Mouse (Mus musculus): ENCODE measurements around the gene Snai1.

Snai1 gene

DNA sequence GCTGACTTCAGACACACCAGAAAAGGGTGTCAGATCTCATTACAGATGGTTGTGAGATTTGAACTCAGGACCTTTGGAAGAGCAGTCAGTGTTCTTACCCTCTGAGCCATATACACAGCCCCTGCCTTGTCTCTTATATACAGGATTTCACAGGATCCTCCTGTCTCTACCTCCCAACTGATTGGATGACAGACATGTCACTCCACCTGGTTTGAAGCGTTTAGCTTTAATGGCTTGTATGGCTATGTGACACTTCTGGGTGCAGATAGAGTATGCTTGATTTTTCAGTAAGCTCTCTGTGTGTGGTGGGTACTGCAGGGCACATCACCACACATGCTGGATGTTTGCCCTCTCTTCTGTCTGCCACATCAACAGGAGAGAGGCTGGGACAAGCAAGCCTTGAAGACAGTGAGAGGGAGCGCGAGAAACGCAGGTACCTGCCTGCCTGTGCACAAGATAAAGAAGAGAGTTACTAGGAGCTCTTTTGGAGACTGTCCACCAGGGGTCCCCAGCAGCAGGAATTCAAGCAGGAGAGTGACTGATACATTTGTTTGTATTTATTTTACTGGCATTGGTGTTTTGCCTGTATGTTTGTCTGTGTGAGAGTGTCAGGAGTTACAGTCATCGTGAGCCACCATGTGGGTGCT, 18.3 kb upstream of the Snai1 start:
- DNase-seq (ENCODE audit: low spot score in 2 of 2), result no peak

GRCm38 (mm10) chr2:167528278-167528677, 9.7 kb upstream of the Snai1 start:
- DNase-seq (ENCODE audit: low spot score in 2 of 2), result no peak

DNA sequence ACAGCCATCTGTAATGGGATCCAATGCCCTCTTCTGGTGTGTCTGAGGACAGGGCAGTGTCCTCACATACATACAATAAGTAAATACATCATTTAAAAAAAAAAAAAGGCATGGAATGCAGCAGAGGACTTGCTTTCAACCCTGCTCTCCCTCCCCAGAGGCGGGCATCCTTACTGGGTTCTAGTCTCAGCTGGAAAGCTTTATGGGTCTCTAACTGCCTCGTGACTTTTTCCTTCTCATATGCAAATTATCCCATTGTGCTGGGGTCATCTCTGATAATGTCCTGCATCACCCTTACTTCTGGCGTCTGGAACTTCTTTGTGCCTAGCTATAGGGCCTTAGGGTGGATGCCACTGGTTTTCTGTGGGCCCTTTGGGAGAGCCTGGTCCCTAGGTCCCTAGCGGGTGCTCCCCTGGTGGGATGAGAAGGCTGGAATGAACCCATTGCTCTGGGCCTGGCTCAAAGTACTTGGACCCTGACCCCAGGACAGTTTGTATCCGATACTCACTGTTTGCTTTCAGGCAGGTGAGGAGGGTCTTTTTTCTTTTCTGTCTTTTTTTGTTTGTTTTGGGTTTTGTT, 8.0 kb upstream of the Snai1 start:
- no peak for DNase-seq (ENCODE audit: low spot score in 2 of 2)

- no peak for DNase-seq (ENCODE audit: low spot score in 2 of 2)
Measured at GRCm38 (mm10) chr2:167530536-167530935, 7.5 kb upstream of the Snai1 start.

GRCm38 (mm10) chr2:167532131-167532530, 5.9 kb upstream of the Snai1 start:
- peak in 1 of 2 experiments; percentile 56 for DNase-seq (ENCODE audit: low spot score in 2 of 2)

DNA sequence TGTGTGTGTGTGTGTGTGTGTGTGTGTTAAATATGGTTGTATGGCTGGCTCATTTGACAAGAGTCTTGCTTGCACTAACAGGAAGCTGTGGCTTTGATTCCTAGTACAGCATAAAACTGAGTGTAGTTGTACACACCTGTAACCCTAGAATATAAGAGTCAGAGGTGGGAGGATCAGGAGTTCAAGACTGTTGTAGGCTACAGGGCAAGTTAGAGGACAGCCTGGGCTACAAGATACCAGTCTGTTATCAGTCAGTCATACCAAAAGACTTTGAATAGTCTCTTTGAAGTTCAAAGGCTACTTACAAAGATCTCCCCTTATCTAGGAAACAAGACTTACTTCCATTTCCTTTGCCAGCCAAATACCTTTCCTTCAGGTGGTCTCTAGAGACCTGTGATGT, 4.1 kb upstream of the Snai1 start:
- DNase-seq (ENCODE audit: low spot score in 2 of 2), result no peak

DNA sequence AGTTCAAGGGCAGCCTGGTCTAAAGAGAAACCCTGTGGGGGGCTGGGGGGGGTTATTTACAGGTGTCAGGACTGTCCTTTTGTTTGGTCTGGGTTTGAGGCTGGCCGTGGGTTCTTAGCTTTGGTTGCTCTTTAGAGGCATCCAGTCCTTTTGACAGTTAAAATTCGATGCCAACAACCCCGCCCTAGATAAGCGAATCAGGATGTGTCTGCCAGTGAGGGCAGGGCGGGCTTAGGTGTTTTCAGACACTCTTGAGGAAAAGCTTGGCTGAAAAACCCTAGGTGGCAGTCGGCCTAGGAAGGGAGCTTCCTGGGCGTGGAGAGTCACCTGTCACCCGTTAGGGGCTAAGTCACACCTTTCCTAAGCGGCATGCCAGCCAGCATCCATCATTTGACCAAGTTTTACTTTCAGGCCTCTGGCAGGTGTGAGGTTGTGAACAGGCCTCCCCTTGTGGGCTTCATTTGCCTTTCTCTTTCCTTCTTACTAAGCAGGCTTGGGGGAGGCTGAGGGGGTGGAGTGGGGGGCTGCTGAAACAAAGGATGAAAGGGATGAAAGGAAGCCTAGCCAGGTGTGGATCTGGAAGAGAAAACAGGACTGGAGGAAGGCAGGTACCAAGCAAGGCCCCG, 1.6 kb upstream of the Snai1 start:
- DNase-seq (ENCODE audit: low spot score in 2 of 2), result no peak

DNA sequence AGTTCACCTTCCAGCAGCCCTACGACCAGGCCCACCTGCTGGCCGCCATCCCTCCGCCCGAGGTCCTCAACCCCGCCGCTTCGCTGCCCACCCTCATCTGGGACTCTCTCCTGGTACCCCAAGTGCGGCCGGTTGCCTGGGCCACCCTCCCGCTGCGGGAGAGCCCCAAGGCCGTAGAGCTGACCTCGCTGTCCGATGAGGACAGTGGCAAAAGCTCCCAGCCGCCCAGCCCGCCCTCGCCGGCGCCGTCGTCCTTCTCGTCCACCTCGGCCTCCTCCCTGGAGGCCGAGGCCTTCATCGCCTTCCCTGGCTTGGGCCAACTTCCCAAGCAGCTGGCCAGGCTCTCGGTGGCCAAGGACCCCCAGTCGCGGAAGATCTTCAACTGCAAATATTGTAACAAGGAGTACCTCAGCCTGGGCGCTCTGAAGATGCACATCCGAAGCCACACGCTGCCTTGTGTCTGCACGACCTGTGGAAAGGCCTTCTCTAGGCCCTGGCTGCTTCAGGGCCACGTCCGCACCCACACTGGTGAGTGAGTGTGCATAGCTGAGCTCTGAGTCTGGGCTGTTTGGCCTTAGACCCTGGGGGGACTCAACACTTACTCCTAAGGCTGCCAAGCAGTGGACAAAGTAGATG, 794 bp downstream of the Snai1 start:
- DNase-seq (ENCODE audit: low spot score in 2 of 2), result no peak

GRCm38 (mm10) chr2:167539536-167540476, 1.8 kb downstream of the Snai1 start:
- DNase-seq (ENCODE audit: low spot score in 2 of 2), result no peak

DNA sequence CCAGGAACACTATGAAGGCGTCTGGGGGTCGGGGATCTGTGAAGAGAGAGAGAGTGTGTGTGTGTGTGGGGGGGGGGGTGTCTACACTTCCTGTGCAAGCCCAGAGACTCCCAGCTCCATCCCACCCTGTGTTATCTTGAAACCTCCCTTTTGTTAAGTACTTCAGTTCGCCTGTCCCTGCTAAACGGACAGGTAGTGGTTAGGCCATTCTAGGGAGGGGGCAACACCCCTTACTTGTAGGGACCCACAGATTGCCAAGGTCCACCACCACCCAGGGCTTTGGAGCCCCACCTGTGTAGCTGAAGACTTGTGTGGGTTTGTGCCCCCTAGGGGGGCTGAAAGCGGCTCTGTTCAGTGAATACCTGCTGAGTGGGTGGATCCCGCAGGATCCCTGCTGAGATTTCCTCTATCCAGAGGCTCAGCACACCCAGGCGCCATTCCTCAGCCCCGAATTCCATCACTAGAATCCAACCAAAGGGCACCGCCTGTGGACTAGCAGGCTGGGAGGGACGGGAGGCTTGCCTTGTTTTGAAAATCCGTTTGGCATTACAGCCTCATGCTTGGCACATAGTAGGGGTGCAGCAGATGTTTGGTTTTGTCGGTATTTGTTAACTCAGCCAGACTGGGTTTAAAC, 2.6 kb downstream of the Snai1 start:
- DNase-seq (ENCODE audit: low spot score in 2 of 2), result no peak

GRCm38 (mm10) chr2:167541324-167541723, 3.3 kb downstream of the Snai1 start:
- no peak for DNase-seq (ENCODE audit: low spot score in 2 of 2)

GRCm38 (mm10) chr2:167541761-167542160, 3.8 kb downstream of the Snai1 start:
- DNase-seq (ENCODE audit: low spot score in 2 of 2), result no peak

DNA sequence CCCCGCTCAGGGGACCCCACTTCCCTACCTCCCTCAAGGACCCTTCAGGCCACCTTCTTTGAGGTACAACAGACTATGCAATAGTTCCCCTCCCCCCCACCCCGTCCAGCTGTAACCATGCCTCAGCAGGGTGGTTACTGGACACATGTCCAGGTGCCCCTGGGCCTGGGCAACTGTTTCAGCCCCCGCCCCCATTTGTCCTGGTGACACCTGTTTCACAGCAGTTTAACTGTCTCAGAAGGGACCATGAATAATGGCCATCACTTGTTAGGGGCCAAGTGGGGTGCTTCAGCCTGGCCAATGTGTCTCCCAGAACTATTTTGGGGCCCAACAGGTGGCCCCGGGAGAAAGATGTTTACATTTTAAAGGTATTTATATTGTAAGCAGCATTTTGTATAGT, 4.4 kb downstream of the Snai1 start:
- no peak for DNase-seq (ENCODE audit: low spot score in 2 of 2)

- no peak for DNase-seq (ENCODE audit: low spot score in 2 of 2)
Measured at GRCm38 (mm10) chr2:167543121-167544003, 5.4 kb downstream of the Snai1 start.

DNA sequence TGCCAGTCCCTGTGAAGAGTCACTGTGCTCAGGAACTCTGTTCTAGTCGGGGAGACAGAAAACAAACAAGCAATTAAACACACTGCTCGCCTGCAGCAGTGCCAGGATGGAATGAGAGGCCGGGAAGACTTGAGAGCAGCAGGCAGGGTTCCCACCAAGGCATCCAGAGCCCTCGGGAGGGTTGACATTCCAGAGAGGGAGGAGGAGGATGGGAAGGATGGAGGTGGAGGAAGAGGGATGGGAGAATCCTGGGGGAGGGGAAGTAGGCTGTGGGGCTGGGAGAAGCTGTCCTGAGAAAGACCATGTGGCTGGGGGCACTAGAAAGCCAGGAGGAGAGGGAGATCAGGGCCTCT, 6.0 kb downstream of the Snai1 start:
- DNase-seq (ENCODE audit: low spot score in 2 of 2), result no peak

GRCm38 (mm10) chr2:167544456-167544855, 6.5 kb downstream of the Snai1 start:
- DNase-seq (ENCODE audit: low spot score in 2 of 2), result no peak

DNA sequence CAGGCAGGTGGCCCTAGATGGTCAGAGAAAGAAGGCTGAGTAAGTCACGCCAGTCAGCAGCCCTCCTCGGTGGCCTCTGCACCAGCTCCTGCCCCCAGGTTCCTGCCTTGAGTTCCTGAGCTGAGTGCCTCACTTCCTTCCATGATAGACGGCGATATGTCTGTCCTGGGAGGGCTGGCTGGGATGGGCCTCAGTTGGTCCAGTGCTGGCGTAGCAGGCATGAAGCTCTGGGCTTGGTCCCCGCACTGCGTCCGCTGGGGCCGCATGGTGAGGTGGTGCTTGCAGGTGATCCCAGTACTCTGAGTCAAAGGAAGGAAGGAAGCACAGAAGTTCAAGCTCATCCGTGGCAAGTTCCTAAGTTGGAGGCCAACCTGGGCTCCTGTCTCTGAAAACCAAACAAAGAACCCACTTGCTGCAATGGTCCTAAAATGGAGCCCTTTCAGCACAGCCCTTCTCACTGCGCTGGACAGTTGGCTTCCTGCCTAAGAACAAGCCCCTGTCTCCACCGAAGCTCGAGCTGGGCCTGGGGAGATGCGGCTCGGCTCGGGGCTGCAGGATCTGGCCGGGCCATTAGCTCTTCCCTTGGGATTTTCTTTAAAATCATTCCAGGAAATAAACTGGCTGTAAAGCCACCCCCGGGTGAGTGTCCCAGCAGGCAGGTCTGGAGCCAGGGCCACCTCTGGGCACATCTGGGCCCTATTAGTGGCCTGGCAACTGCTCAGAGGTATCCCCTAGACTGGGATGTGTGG, 8.6 kb downstream of the Snai1 start:
- DNase-seq (ENCODE audit: low spot score in 2 of 2), result no peak

GRCm38 (mm10) chr2:167547444-167547843, 9.4 kb downstream of the Snai1 start:
- no peak for DNase-seq (ENCODE audit: low spot score in 2 of 2)

DNA sequence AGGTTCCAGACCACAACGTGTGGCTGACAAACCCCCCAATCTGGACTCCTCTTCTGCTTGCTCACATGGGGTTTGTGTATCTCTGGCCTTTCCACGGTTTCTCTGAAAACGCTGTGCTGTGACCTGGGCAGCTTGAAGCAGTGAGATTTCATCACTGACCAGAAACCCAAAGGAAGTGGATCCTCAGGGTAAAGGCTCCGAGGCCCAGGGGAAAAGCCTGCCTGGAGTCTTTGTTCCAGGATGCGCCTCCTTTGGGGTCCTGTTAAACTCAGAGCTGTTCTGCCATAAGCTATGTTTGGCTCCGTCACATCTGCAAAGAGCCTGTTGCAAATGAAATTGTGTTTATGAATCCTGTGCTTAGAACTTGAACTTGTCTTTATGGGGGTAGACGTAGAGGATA, 11.0 kb downstream of the Snai1 start:
- no peak for DNase-seq (ENCODE audit: low spot score in 2 of 2)

Data from natural killer cell, adult 2 months (primary cell).